Comparison of ENCODE assay signal across 8 mouse cellular contexts in the genomic region with DNA sequence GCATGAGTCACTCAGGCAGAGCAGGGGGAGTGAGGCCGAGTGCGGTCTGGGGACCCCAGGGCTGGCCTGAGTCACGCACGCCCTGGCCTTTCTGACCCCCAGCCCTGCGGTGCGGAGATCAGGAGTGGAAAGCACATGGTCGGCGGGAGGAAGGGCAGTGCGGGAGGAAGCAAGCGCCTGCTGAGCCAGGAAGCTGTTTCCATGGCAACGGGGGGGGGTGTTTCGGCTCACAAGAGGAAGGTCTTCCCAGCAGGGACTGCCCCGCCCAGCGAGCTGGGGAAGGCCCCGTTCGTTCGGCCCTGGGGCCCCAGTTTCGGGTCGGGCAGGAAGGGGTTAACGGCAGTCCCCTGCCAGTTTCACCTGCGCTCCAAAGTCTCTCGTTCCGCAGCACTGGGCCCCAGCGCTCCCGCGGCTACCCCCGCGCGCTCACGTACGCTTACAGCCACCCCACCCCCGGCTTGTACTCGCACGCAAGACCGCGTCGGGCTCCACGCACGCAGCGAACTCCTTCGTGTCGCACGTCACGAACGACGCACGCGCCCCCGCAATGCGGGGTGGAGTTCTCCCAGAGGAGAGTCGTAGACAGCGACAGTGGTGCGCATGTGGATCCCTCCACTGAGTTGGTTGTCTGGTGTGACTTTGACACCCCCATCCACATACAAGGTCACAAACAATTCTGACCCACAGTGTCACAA. TPM values are rescaled to one million over a fixed set of nuclear protein-coding genes. Genes with fewer than 3 reads are reported as not detected.
DNase-seq lines count a peak whose midpoint lies in the region; ATAC-seq and TF ChIP-seq lines count a peak whose summit lies in the region.

No protein-coding gene starts in this region.

- TF ChIP-seq CTCF in liver, postnatal 0 days (IDR thresholded peaks at IDR 0.05; ENCODE audit: low read depth), result no peak
- no peak for TF ChIP-seq CTCF in thymus, adult 2 months (IDR thresholded peaks at IDR 0.05; ENCODE audit: borderline replicate concordance, control insufficient read depth, extremely low read depth, insufficient read depth, low read length, poor library complexity)

- H3K4me1 ChIP-seq in forebrain, embryonic 13.5 days, result peaks cover 34% of the 10 kb centered on the region
- peaks cover 70% of the 10 kb centered on the region for H3K4me1 ChIP-seq in liver, postnatal 0 days (ENCODE audit: insufficient read depth)
- peaks cover 54% of the 10 kb centered on the region for H3K4me1 ChIP-seq in neural tube, embryonic 13.5 days (replicated peaks)
- H3K4me1 ChIP-seq in thymus, adult 2 months (replicated peaks; ENCODE audit: control insufficient read depth, insufficient read depth, low read length), result peaks cover 39% of the 10 kb centered on the region

- WGBS in forebrain, embryonic 13.5 days, result under 1% methylated on average over 49 of the region's 53 CpGs
- 2% methylated on average over 53 of the region's 53 CpGs for WGBS in liver, postnatal 0 days (ENCODE audit: insufficient replicate concordance)
- under 1% methylated on average over 52 of the region's 53 CpGs for WGBS in neural tube, embryonic 13.5 days
- WGBS in thymus, adult 2 months, result under 1% methylated on average over 53 of the region's 53 CpGs

- TF ChIP-seq EP300 in liver, postnatal 0 days (IDR thresholded peaks at IDR 0.05; ENCODE audit: low read depth), result peak; percentile 34; the same call in 1 of the 2 replicates

- H3K4me3 ChIP-seq in forebrain, embryonic 13.5 days, result peak overlapping the region; percentile 50
- H3K4me3 ChIP-seq in liver, postnatal 0 days (ENCODE audit: low read depth, low read length), result peak overlapping the region; percentile 56
- peak overlapping the region; percentile 48 for H3K4me3 ChIP-seq in neural tube, embryonic 13.5 days
- H3K4me3 ChIP-seq in thymus, adult 2 months (ENCODE audit: control insufficient read depth, insufficient read depth, low read length), result peak overlapping the region; percentile 58

- peak; percentile 71 for ATAC-seq in CD4-positive, CD25-positive, alpha-beta regulatory T cell, adult 4 months
- ATAC-seq in forebrain, embryonic 13.5 days, result peak; percentile 61
- ATAC-seq in liver, postnatal 0 days, result peak; percentile 22
- peak; percentile 19; the same call in 1 of the 2 replicates for ATAC-seq in neural tube, embryonic 13.5 days (ENCODE audit: low read depth)

- H3K4me2 ChIP-seq in forebrain, embryonic 13.5 days, result peak overlapping the region; percentile 98
- peak overlapping the region; percentile 94 for H3K4me2 ChIP-seq in liver, postnatal 0 days (ENCODE audit: low read depth, low read length)
- peak overlapping the region; percentile 99 for H3K4me2 ChIP-seq in neural tube, embryonic 13.5 days

- peak overlapping the region; percentile 59 for H3K27ac ChIP-seq in forebrain, embryonic 13.5 days
- peak overlapping the region; percentile 98 for H3K27ac ChIP-seq in liver, postnatal 0 days (ENCODE audit: low read depth)
- peak overlapping the region; percentile 67 for H3K27ac ChIP-seq in neural tube, embryonic 13.5 days (replicated peaks)
- peak overlapping the region; percentile 33 for H3K27ac ChIP-seq in thymus, adult 2 months (ENCODE audit: control insufficient read depth, insufficient read depth, low read length)

- intact Hi-C loops in heart, postnatal 10 days (cut with DNase I), result no loop called here

- peaks cover 51% of the 10 kb centered on the region for H3K27me3 ChIP-seq in forebrain, embryonic 13.5 days
- no peaks in the 10 kb centered on the region for H3K27me3 ChIP-seq in liver, postnatal 0 days (ENCODE audit: insufficient read depth, low read length)
- H3K27me3 ChIP-seq in neural tube, embryonic 13.5 days, result peaks cover 51% of the 10 kb centered on the region
- no peaks in the 10 kb centered on the region for H3K27me3 ChIP-seq in thymus, adult 2 months (ENCODE audit: control insufficient read depth, insufficient read depth, low read length)

- no peak; the same call in 1 of the 2 replicates for TF ChIP-seq POLR2A in thymus, adult 2 months (IDR thresholded peaks at IDR 0.05; ENCODE audit: control insufficient read depth, extremely low read depth, insufficient read depth, low read length, poor library complexity)

- peak; percentile 92 for DNase-seq in c-Kit-positive CD71-negative TER-119-negative erythroid progenitor cells, embryonic 14.5 days (ENCODE audit: low read depth)
- DNase-seq in heart, postnatal 10 days, result peak; percentile 91
- peak; percentile 93 for DNase-seq in layer of hippocampus, adult 11-12 months (ENCODE audit: low spot score)
- DNase-seq in liver, postnatal 0 days, result peak; percentile 94
- peak; percentile 90 for DNase-seq in thymus, adult 2 months

- no peaks in the 10 kb centered on the region for H3K9me3 ChIP-seq in forebrain, embryonic 13.5 days (replicated peaks)
- H3K9me3 ChIP-seq in liver, postnatal 0 days (ENCODE audit: low read length), result no peaks in the 10 kb centered on the region
- H3K9me3 ChIP-seq in neural tube, embryonic 13.5 days, result no peaks in the 10 kb centered on the region

- no peaks in the 10 kb centered on the region for H3K36me3 ChIP-seq in forebrain, embryonic 13.5 days (ENCODE audit: poor library complexity, severe bottlenecking)
- H3K36me3 ChIP-seq in liver, postnatal 0 days (replicated peaks; ENCODE audit: insufficient read depth, low read length), result no peaks in the 10 kb centered on the region
- no peaks in the 10 kb centered on the region for H3K36me3 ChIP-seq in neural tube, embryonic 13.5 days
- no peaks in the 10 kb centered on the region for H3K36me3 ChIP-seq in thymus, adult 2 months (ENCODE audit: control insufficient read depth, insufficient read depth, low read length)

- H3K9ac ChIP-seq in forebrain, embryonic 13.5 days, result peak overlapping the region; percentile 70
- peak overlapping the region; percentile 76 for H3K9ac ChIP-seq in liver, postnatal 0 days (replicated peaks)
- H3K9ac ChIP-seq in neural tube, embryonic 13.5 days, result peak overlapping the region; percentile 73

RNA-seq across cellular contexts. Expression of a gene that starts 4.6 kb away (rescaled TPM):
- 1 to 10 TPM; 4.2 to 5.6 TPM for polyA plus RNA-seq in CD4-positive, CD25-positive, alpha-beta regulatory T cell, adult 4 months (2017; shearing (Covaris generic))
- polyA plus RNA-seq in forebrain, embryonic 13.5 days (2015; fragmentation: Nextera tagmentation; extraction: Ambion mirVana), result 16.8 and 21.5 TPM in 2 replicates
- 1 to 10 TPM; 1.8 to 2.3 TPM for total RNA-seq in heart, postnatal 10 days (2021)
- 12.0 and 12.2 TPM in 2 replicates for polyA plus RNA-seq in liver, postnatal 0 days (2015; fragmentation: Nextera tagmentation; extraction: Ambion mirVana)
- 22.8 and 25.0 TPM in 2 replicates for polyA plus RNA-seq in neural tube, embryonic 13.5 days (2015; fragmentation: Nextera tagmentation; extraction: Ambion mirVana)
- 7.2 and 7.4 TPM in 2 replicates for polyA plus RNA-seq in thymus, adult 2 months (2012; rRNA removed)

RNA-seq across cellular contexts. Expression of a gene that starts 7.3 kb away (rescaled TPM):
- 10 to 100 TPM; 18.9 to 29.4 TPM for polyA plus RNA-seq in CD4-positive, CD25-positive, alpha-beta regulatory T cell, adult 4 months (2017; shearing (Covaris generic))
- 3.4 and 4.2 TPM in 2 replicates for polyA plus RNA-seq in forebrain, embryonic 13.5 days (2015; fragmentation: Nextera tagmentation; extraction: Ambion mirVana)
- total RNA-seq in heart, postnatal 10 days (2021), result 10 to 100 TPM; 12.6 to 12.7 TPM
- 14.2 and 21.9 TPM in 2 replicates for polyA plus RNA-seq in liver, postnatal 0 days (2015; fragmentation: Nextera tagmentation; extraction: Ambion mirVana)
- 7.5 and 8.4 TPM in 2 replicates for polyA plus RNA-seq in neural tube, embryonic 13.5 days (2015; fragmentation: Nextera tagmentation; extraction: Ambion mirVana)
- polyA plus RNA-seq in thymus, adult 2 months (2012; rRNA removed), result 125 and 128 TPM in 2 replicates

RNA-seq across cellular contexts. Expression of a gene that starts 16.3 kb away (rescaled TPM):
- polyA plus RNA-seq in CD4-positive, CD25-positive, alpha-beta regulatory T cell, adult 4 months (2017; shearing (Covaris generic)), result 100 to 1,000 TPM in 1 of 2 experiments, 10 to 100 TPM in 1; 78.9 to 109 TPM
- 119 and 124 TPM in 2 replicates for polyA plus RNA-seq in forebrain, embryonic 13.5 days (2015; fragmentation: Nextera tagmentation; extraction: Ambion mirVana)
- 10 to 100 TPM; 53.4 to 55.4 TPM for total RNA-seq in heart, postnatal 10 days (2021)
- 67.1 and 70.8 TPM in 2 replicates for polyA plus RNA-seq in liver, postnatal 0 days (2015; fragmentation: Nextera tagmentation; extraction: Ambion mirVana)
- 55.0 and 55.6 TPM in 2 replicates for polyA plus RNA-seq in neural tube, embryonic 13.5 days (2015; fragmentation: Nextera tagmentation; extraction: Ambion mirVana)
- polyA plus RNA-seq in thymus, adult 2 months (2012; rRNA removed), result 69.4 and 76.1 TPM in 2 replicates

RNA-seq across cellular contexts. Expression of a gene that starts 16.4 kb away (rescaled TPM):
- polyA plus RNA-seq in CD4-positive, CD25-positive, alpha-beta regulatory T cell, adult 4 months (2017; shearing (Covaris generic)), result 100 to 1,000 TPM; 213 to 298 TPM
- 1,640 and 1,662 TPM in 2 replicates for polyA plus RNA-seq in forebrain, embryonic 13.5 days (2015; fragmentation: Nextera tagmentation; extraction: Ambion mirVana)
- 100 to 1,000 TPM; 689 to 769 TPM for total RNA-seq in heart, postnatal 10 days (2021)
- polyA plus RNA-seq in liver, postnatal 0 days (2015; fragmentation: Nextera tagmentation; extraction: Ambion mirVana), result 780 and 831 TPM in 2 replicates
- 1,236 and 1,369 TPM in 2 replicates for polyA plus RNA-seq in neural tube, embryonic 13.5 days (2015; fragmentation: Nextera tagmentation; extraction: Ambion mirVana)
- 162 and 183 TPM in 2 replicates for polyA plus RNA-seq in thymus, adult 2 months (2012; rRNA removed)

RNA-seq across cellular contexts. Expression of a gene that starts 16.6 kb away (rescaled TPM):
- polyA plus RNA-seq in CD4-positive, CD25-positive, alpha-beta regulatory T cell, adult 4 months (2017; shearing (Covaris generic)), result not detected
- not detected in 2 replicates for polyA plus RNA-seq in forebrain, embryonic 13.5 days (2015; fragmentation: Nextera tagmentation; extraction: Ambion mirVana)
- 1 to 10 TPM in 1 of 2 experiments, not detected in 1; 1.6 TPM for total RNA-seq in heart, postnatal 10 days (2021)
- polyA plus RNA-seq in liver, postnatal 0 days (2015; fragmentation: Nextera tagmentation; extraction: Ambion mirVana), result 0.89 TPM in 1 of 2 replicates, not detected in the other
- polyA plus RNA-seq in neural tube, embryonic 13.5 days (2015; fragmentation: Nextera tagmentation; extraction: Ambion mirVana), result not detected in 2 replicates
- polyA plus RNA-seq in thymus, adult 2 months (2012; rRNA removed), result 4.3 TPM in 1 of 2 replicates, not detected in the other

Comparison
In these comparisons a context has a peak if more than half of its experiments do, and no peak if none do; other contexts are left out.
1. Peak in every context shown above with its lines: DNase-seq, ATAC-seq, H3K4me3 ChIP-seq and H3K27ac ChIP-seq.
2. ATAC-seq: peak in every context shown above with its lines; median percentile 71 in CD4-positive, CD25-positive, alpha-beta regulatory T cell, adult 4 months; 61 in forebrain, embryonic 13.5 days; 22 in liver, postnatal 0 days; 19 in neural tube, embryonic 13.5 days.
3. H3K27ac ChIP-seq: peak in every context shown above with its lines; median percentile 98 in liver, postnatal 0 days; 67 in neural tube, embryonic 13.5 days; 59 in forebrain, embryonic 13.5 days; 33 in thymus, adult 2 months.